Mouse (Mus musculus) c-Kit-positive CD71-positive TER-119-positive erythroid progenitor cells, embryonic 14.5 days (primary cell): Measurements from ENCODE around the gene Tcp1.
"Not testable (repeated sequence)": the region's sequence is repeated elsewhere in the genome, so short reads cannot be mapped to it uniquely, and the experiment has no call there.

ENCODE experiments used
- DNase-seq: peaks from one replicate; pipeline ENCODE4 v3.0.0-alpha.2; 2013; ENCODE audit warnings: low spot score

Gene Tcp1

GRCm38 (mm10) chr17:12915881-12916583, 531 bp downstream of the Tcp1 start, which contains the start of gene Mrpl18:
Gene Mrpl18 (minus strand): TSS chr17:12916345.
- peak; percentile 99 for DNase-seq

GRCm38 (mm10) chr17:12916588-12917380, 1.3 kb downstream of the Tcp1 start:
- DNase-seq, result peak; percentile 78

- no peak for DNase-seq
Measured at GRCm38 (mm10) chr17:12921073-12921472, 5.6 kb downstream of the Tcp1 start.

- no peak for DNase-seq
Measured at GRCm38 (mm10) chr17:12925001-12925400, 9.5 kb downstream of the Tcp1 start.

- DNase-seq, result no peak
Measured at GRCm38 (mm10) chr17:12925703-12926180, 10.2 kb downstream of the Tcp1 start.

- DNase-seq, result not testable (repeated sequence)
Measured at GRCm38 (mm10) chr17:12931576-12931975, 16.1 kb downstream of the Tcp1 start.

GRCm38 (mm10) chr17:12935719-12936118, 20.2 kb downstream of the Tcp1 start:
- DNase-seq, result no peak

GRCm38 (mm10) chr17:12937412-12937970, 22.0 kb downstream of the Tcp1 start:
- no peak for DNase-seq

- no peak for DNase-seq
Measured at GRCm38 (mm10) chr17:12938077-12938476, 22.6 kb downstream of the Tcp1 start.

- not testable (repeated sequence) for DNase-seq
Measured at GRCm38 (mm10) chr17:12939377-12940148, 24.1 kb downstream of the Tcp1 start.

- DNase-seq, result no peak
Measured at GRCm38 (mm10) chr17:12940151-12940805, 24.8 kb downstream of the Tcp1 start, which contains the start of gene Acat3. Gene Acat3 (minus strand): TSS chr17:12940600.

GRCm38 (mm10) chr17:12941543-12942260, 26.2 kb downstream of the Tcp1 start:
- DNase-seq, result no peak

GRCm38 (mm10) chr17:12942459-12943162, 27.1 kb downstream of the Tcp1 start:
- no peak for DNase-seq

- DNase-seq, result no peak
Measured at GRCm38 (mm10) chr17:12949669-12950068, 34.2 kb downstream of the Tcp1 start.

GRCm38 (mm10) chr17:12956664-12957063, 41.2 kb downstream of the Tcp1 start:
- no peak for DNase-seq

GRCm38 (mm10) chr17:12959377-12959776, 43.9 kb downstream of the Tcp1 start:
- not testable (repeated sequence) for DNase-seq

GRCm38 (mm10) chr17:12960331-12960873, 44.9 kb downstream of the Tcp1 start, which contains the start of gene Acat2:
Gene Acat2 (minus strand): TSS chr17:12960747.
- DNase-seq, result peak; percentile 91

- no peak for DNase-seq
Measured at GRCm38 (mm10) chr17:12963476-12963875, 48.0 kb downstream of the Tcp1 start.

GRCm38 (mm10) chr17:12967173-12967572, 51.7 kb downstream of the Tcp1 start:
- no peak for DNase-seq

GRCm38 (mm10) chr17:12973851-12974250, 58.4 kb downstream of the Tcp1 start:
- no peak for DNase-seq
